Mouse (Mus musculus) lung, postnatal 10 days (tissue): ENCODE measurements at regions not wholly inside any gene's neighbourhood (a gene's known extent, or its start where the extent isn't known, plus 50 kb on each side); places are given as distances from the start of the nearest gene placed in this dataset.

Experiments
- DNase-seq: peaks from one replicate; pipeline ENCODE4 v3.0.0; 2021

- no peak for DNase-seq
These were observed 63.0 kb upstream of the Ube2e3 start for GRCm38 (mm10) chr2:78804931-78805330.

- DNase-seq, result no peak
These were observed 64.4 kb upstream of the Ube2e3 start for GRCm38 (mm10) chr2:78803543-78803942.

GRCm38 (mm10) chr2:78795446-78795845, 72.5 kb upstream of the Ube2e3 start:
- no peak for DNase-seq

- no peak for DNase-seq
These were observed 73.2 kb upstream of the Ube2e3 start for GRCm38 (mm10) chr2:78794734-78795133.

GRCm38 (mm10) chr2:78789124-78789523, 78.8 kb upstream of the Ube2e3 start:
- no peak for DNase-seq

- DNase-seq, result no peak
These were observed 79.7 kb upstream of the Ube2e3 start for GRCm38 (mm10) chr2:78788222-78788621.

GRCm38 (mm10) chr2:78779949-78780348, 88.0 kb upstream of the Ube2e3 start:
- DNase-seq, result no peak

GRCm38 (mm10) chr2:78777589-78777988, 90.3 kb upstream of the Ube2e3 start:
- DNase-seq, result no peak

GRCm38 (mm10) chr2:78754362-78754761, 113.6 kb upstream of the Ube2e3 start:
- DNase-seq, result no peak

- DNase-seq, result no peak
These were observed 114.0 kb upstream of the Ube2e3 start for GRCm38 (mm10) chr2:78753918-78754317.

- no peak for DNase-seq
These were observed 137.8 kb upstream of the Ube2e3 start for GRCm38 (mm10) chr2:78730161-78730560.

GRCm38 (mm10) chr2:78726060-78726459, 141.9 kb upstream of the Ube2e3 start:
- DNase-seq, result no peak

GRCm38 (mm10) chr2:78724416-78724815, 143.5 kb upstream of the Ube2e3 start:
- DNase-seq, result no peak

GRCm38 (mm10) chr2:78723423-78723822, 144.5 kb upstream of the Ube2e3 start:
- DNase-seq, result no peak

GRCm38 (mm10) chr2:78722739-78723138, 145.2 kb upstream of the Ube2e3 start:
- no peak for DNase-seq

- no peak for DNase-seq
These were observed 149.4 kb upstream of the Ube2e3 start for GRCm38 (mm10) chr2:78718550-78718949.

GRCm38 (mm10) chr2:78716157-78716798, 151.6 kb upstream of the Ube2e3 start:
- no peak for DNase-seq

GRCm38 (mm10) chr2:78694851-78695250, 173.1 kb upstream of the Ube2e3 start:
- DNase-seq, result no peak

- DNase-seq, result no peak
These were observed 211.3 kb upstream of the Ube2e3 start for GRCm38 (mm10) chr2:78656668-78657067.

- DNase-seq, result no peak
These were observed 212.6 kb upstream of the Ube2e3 start for GRCm38 (mm10) chr2:78655156-78655855.

- DNase-seq, result no peak
These were observed 216.4 kb upstream of the Ube2e3 start for GRCm38 (mm10) chr2:78651549-78651948.

GRCm38 (mm10) chr2:78640361-78640760, 227.6 kb upstream of the Ube2e3 start:
- no peak for DNase-seq

GRCm38 (mm10) chr2:78625264-78625663, 242.7 kb upstream of the Ube2e3 start:
- DNase-seq, result no peak

GRCm38 (mm10) chr2:78606388-78606787, 261.5 kb upstream of the Ube2e3 start:
- DNase-seq, result peak; percentile 68

GRCm38 (mm10) chr2:78600753-78601152, 267.2 kb upstream of the Ube2e3 start:
- no peak for DNase-seq
